Mouse (Mus musculus) midbrain, embryonic 11.5 days (tissue): ENCODE results near the gene Mrpl22. TPM values are rescaled to one million over a fixed set of nuclear protein-coding genes. Genes with fewer than 3 reads are reported as not detected.
"Not testable (repeated sequence)": the region's sequence is repeated elsewhere in the genome, so short reads cannot be mapped to it uniquely, and the experiment has no call there.

Experiments
- ATAC-seq: fragments of 200-750 bp; cut with Nextera tagmentation; 2 replicates; pipeline ENCODE4 v1.8.0; 2017; ENCODE audit warnings: moderate TSS enrichment, moderate library complexity; ENCODE audit not compliant: low FRiP score
- DNase-seq: peaks from one replicate; pipeline ENCODE4 v3.0.0; 2015; ENCODE audit warnings: low spot score; ENCODE audit errors: missing footprints
- H3K27ac ChIP-seq: fragments of 300-500 bp; sonication (generic); 2 replicates; pipeline ENCODE4 v1.5.1; 2014; ENCODE audit warnings: low read depth, low read length
- H3K27me3 ChIP-seq: fragments of 300-500 bp; sonication (generic); 2 replicates; pipeline ENCODE4 v1.6.1; 2014; ENCODE audit warnings: mild to moderate bottlenecking, low read length, moderate library complexity, mixed read lengths; ENCODE audit not compliant: control insufficient read depth, insufficient read depth
- H3K36me3 ChIP-seq: fragments of 300-500 bp; sonication (generic); 2 replicates; pipeline ENCODE4 v1.6.1; 2014; ENCODE audit warnings: mild to moderate bottlenecking, low read length, moderate library complexity, mixed read lengths; ENCODE audit not compliant: control insufficient read depth, insufficient read depth
- H3K4me1 ChIP-seq: fragments of 300-500 bp; sonication (generic); 2 replicates; pipeline ENCODE4 v1.6.1; 2014; ENCODE audit warnings: low read length; ENCODE audit not compliant: control insufficient read depth, insufficient read depth
- H3K4me2 ChIP-seq: fragments of 300-500 bp; sonication (generic); 2 replicates; pipeline ENCODE4 v1.6.1; 2014; ENCODE audit warnings: mild to moderate bottlenecking, moderate library complexity
- H3K4me3 ChIP-seq: fragments of 300-500 bp; sonication (generic); 2 replicates; pipeline ENCODE4 v1.5.1; 2014; ENCODE audit warnings: low read depth, low read length
- H3K9ac ChIP-seq: fragments of 300-500 bp; sonication (generic); 2 replicates; pipeline ENCODE4 v1.6.1; 2014; ENCODE audit warnings: low read length
- H3K9me3 ChIP-seq: fragments of 300-500 bp; sonication (generic); 2 replicates; pipeline ENCODE4 v1.6.1; 2016; ENCODE audit warnings: low read length; ENCODE audit not compliant: control insufficient read depth
- WGBS: fragments of 180-500 bp; shearing (Covaris S2); extraction: QIAGEN DNeasy Blood & Tissue Kit; methylation state at CpG from one replicate; pipeline ENCODE4 v1.1.7; 2014; 5-methylcytosine and 5-hydroxymethylcytosine counted together
- polyA plus RNA-seq: library from polyadenylated mRNA; unstranded; fragments of >200 nt; fragmentation: Nextera tagmentation; extraction: Ambion mirVana; gene quantifications from 2 replicates; pipeline ENCODE4 v1.2.1, GENCODE M21; 2014

The Mrpl22 gene
- polyA plus RNA-seq, 1 experiment from 2014 or later = 130 TPM

GRCm38 (mm10) chr11:58228021-58228420, 56.6 kb downstream of the Mrpl22 start:
- H3K4me2 ChIP-seq, H3K9ac ChIP-seq, H3K27me3 ChIP-seq, DNase-seq, ATAC-seq, H3K36me3 ChIP-seq, H3K4me1 ChIP-seq, H3K9me3 ChIP-seq, H3K27ac ChIP-seq, H3K4me3 ChIP-seq: not testable (repeated sequence)
- 94% methylated on average over 1 of the region's 2 CpGs for WGBS

Other genes starting within 250 kb of the Mrpl22 start
- gene Larp1, start 162.6 kb upstream of the Mrpl22 start, polyA plus RNA-seq = 13.9 and 14.0 TPM in 2 replicates
- gene Gm12248, start 78.5 kb upstream of the Mrpl22 start, polyA plus RNA-seq = not detected in 2 replicates
- gene Cnot8, start 67.5 kb upstream of the Mrpl22 start, polyA plus RNA-seq = 110 and 113 TPM in 2 replicates
- 20.3 and 22.6 TPM in 2 replicates for gene Gemin5, start 3.1 kb upstream of the Mrpl22 start, polyA plus RNA-seq
- gene Igtp, start 27.9 kb downstream of the Mrpl22 start, polyA plus RNA-seq = 2.0 and 2.2 TPM in 2 replicates
- gene Irgm2, start 28.0 kb downstream of the Mrpl22 start, polyA plus RNA-seq = 0.51 and 0.81 TPM in 2 replicates
- gene 4930438A08Rik, start 103.1 kb downstream of the Mrpl22 start, polyA plus RNA-seq = not detected in 2 replicates
- gene Zfp692, start 135.4 kb downstream of the Mrpl22 start, polyA plus RNA-seq = 13.2 and 13.4 TPM in 2 replicates
- gene Zfp672, start 158.7 kb downstream of the Mrpl22 start, polyA plus RNA-seq = 22.8 and 22.9 TPM in 2 replicates
- 26.8 and 34.2 TPM in 2 replicates for gene Sh3bp5l, start 159.1 kb downstream of the Mrpl22 start, polyA plus RNA-seq
- gene Lypd8, start 207.4 kb downstream of the Mrpl22 start, polyA plus RNA-seq = not detected in 2 replicates
- gene 1810065E05Rik, start 249.4 kb downstream of the Mrpl22 start, polyA plus RNA-seq = not detected in 2 replicates